Mouse (Mus musculus): ENCODE data around the gene Elmo2. TPM values are rescaled to one million over a fixed set of nuclear protein-coding genes. Genes with fewer than 3 reads are reported as not detected.

The Elmo2 gene
- polyA plus RNA-seq, 1 experiment: 54.6 TPM

- Histone ChIP-seq H3K4me3 (ENCODE audit: insufficient read depth, low read length) (no peak overlapping the region), H3K4me1 (ENCODE audit: control insufficient read depth, insufficient read depth, low read length) (no peaks in the 10 kb centered on the region), H3K27ac (ENCODE audit: insufficient read depth, low read depth, low read length) (no peak overlapping the region)
- TF ChIP-seq POLR2A (IDR thresholded peaks at IDR 0.05; ENCODE audit: borderline replicate concordance, low read depth, low read length) (no peak), CTCF (IDR thresholded peaks at IDR 0.05; ENCODE audit: low read depth, low read length) (no peak)
Observed at GRCm38 (mm10) chr2:165238416-165239145, 87.7 kb downstream of the Elmo2 start.

Other genes with a start within 250 kb of the Elmo2 start
- not detected in 2 replicates for gene 1700025C18Rik, start 235.7 kb downstream of the Elmo2 start, polyA plus RNA-seq (2012; ENCODE audit: insufficient read depth, insufficient read length, missing spikeins)
- gene Cdh22, start 91.6 kb downstream of the Elmo2 start, polyA plus RNA-seq (2012; ENCODE audit: insufficient read depth, insufficient read length, missing spikeins): not detected in 2 replicates
- 44.6 and 49.8 TPM in 2 replicates for gene Slc35c2, start 38.6 kb downstream of the Elmo2 start, polyA plus RNA-seq (2012; ENCODE audit: insufficient read depth, insufficient read length, missing spikeins)
- not detected in 2 replicates for gene Zfp663, start 42.2 kb upstream of the Elmo2 start, polyA plus RNA-seq (2012; ENCODE audit: insufficient read depth, insufficient read length, missing spikeins)
- 0.27 and 0.36 TPM in 2 replicates for gene Zfp334, start 61.8 kb upstream of the Elmo2 start, polyA plus RNA-seq (2012; ENCODE audit: insufficient read depth, insufficient read length, missing spikeins)
- gene Ocstamp, start 73.9 kb upstream of the Elmo2 start, polyA plus RNA-seq (2012; ENCODE audit: insufficient read depth, insufficient read length, missing spikeins): not detected in 2 replicates
- gene Slc13a3, start 146.8 kb upstream of the Elmo2 start, polyA plus RNA-seq (2012; ENCODE audit: insufficient read depth, insufficient read length, missing spikeins): 12.6 and 15.2 TPM in 2 replicates
- gene Trp53rka, start 166.8 kb upstream of the Elmo2 start, polyA plus RNA-seq (2012; ENCODE audit: insufficient read depth, insufficient read length, missing spikeins): 8.9 and 11.2 TPM in 2 replicates
- gene Slc2a10, start 177.3 kb upstream of the Elmo2 start, polyA plus RNA-seq (2012; ENCODE audit: insufficient read depth, insufficient read length, missing spikeins): 0.15 TPM in 1 of 2 replicates, not detected in the other